Mouse (Mus musculus) right cerebral cortex, postnatal 36 days (tissue): ENCODE measurements around the gene Rnf157.

Source experiments
- DNase-seq, 2 experiments: peaks; one replicate each; pipeline ENCODE4 v3.0.0; 2022; ENCODE audit warnings: low spot score in 2 of 2, mixed read lengths in 1 of 2

Rnf157 gene

GRCm38 (mm10) chr11:116412904-116413630 lies at the start of gene Rnf157:
Gene Rnf157 (minus strand): TSS chr11:116413032.
- peak; percentile 82 for DNase-seq

DNA sequence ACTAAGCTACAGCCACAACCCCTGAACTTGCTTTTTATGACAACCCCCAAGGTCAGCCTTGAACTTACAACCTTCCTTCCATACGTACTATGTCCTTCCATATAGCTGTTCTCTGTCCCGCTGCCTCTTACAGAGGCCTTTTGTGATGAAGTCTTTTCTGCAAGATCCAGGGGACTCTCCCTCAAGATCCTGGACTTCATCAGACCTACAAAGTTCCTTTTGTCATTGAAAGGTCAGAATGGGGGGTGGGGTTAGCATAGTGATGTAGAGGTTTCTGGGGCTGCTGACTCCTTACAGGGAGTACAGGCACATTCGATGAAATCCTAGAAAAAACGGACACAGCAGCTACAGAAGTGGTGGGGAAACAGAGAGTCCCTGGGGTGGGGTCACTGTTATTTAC lies 47.0 kb upstream of the Rnf157 start:
- DNase-seq, result no peak

DNA sequence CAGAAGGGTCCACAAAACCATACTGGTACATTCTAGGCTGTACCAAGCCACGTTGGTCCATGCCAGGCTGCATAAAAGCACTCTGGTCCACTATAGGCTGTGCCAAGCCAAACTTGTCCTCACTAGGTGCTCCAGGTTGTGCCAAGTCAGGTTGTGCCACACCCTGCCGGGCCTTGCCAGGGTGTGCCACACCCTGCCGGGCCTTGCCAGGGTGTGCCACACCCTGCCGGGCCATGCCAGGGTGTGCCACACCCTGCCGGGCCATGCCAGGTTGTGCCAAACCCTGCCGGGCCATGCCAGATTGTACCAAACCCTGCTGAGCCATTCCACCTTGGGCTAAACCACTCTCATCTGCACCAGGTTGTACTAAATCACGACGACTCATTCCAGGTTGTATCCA lies 43.4 kb upstream of the Rnf157 start:
- no peak for DNase-seq

- no peak for DNase-seq
Measured at GRCm38 (mm10) chr11:116453889-116454288, 41.1 kb upstream of the Rnf157 start.

DNA sequence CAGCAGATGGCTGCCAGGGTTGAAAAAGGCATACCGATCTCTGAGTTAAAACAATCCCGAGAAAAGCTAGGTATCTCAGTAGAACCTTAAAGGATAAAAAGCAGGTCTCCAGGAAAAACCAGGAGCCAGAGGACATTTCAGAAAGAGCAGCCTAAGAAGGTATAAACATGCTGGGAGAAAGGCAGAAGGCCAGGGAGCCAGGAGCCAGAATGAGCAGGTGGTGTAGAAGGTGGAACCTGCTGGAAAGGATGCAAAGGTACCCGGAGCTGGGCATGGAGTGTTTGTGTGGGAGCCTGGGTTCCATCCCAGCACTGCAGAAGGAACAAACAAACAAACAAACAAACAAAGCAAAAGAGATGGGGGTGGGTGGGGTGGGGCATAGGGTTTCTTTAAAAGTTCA lies 36.5 kb upstream of the Rnf157 start:
- no peak for DNase-seq

GRCm38 (mm10) chr11:116447822-116448221 lies 35.0 kb upstream of the Rnf157 start:
- no peak for DNase-seq

DNA sequence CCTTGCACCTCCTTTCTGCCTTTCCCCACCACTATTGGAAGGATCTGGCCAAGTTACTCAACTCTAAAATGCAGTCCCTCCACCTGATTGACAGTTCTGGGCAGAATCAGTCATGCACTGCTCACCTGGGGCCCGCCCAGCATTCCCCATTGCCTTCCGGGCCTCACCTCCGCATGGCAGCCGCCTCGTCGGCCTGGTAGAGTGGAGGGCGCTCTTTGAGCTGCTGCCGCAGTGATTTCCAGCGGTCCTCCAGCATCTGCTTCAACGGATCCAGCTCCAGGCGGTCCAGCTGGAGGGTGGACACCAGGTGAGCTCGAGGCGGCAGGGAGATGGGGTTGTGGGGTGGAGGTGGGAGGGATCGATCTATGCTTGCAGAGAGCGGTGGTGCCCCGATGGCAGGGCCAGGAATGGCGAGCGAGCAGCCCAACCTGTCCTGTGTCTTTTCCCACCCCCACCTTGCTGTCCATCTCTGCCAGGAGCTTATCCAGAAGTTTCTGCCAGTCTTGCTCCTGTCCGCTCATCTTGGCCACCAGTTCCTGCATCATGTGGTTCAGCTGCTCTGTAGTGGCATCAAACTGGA lies 33.6 kb upstream of the Rnf157 start:
- no peak for DNase-seq

DNA sequence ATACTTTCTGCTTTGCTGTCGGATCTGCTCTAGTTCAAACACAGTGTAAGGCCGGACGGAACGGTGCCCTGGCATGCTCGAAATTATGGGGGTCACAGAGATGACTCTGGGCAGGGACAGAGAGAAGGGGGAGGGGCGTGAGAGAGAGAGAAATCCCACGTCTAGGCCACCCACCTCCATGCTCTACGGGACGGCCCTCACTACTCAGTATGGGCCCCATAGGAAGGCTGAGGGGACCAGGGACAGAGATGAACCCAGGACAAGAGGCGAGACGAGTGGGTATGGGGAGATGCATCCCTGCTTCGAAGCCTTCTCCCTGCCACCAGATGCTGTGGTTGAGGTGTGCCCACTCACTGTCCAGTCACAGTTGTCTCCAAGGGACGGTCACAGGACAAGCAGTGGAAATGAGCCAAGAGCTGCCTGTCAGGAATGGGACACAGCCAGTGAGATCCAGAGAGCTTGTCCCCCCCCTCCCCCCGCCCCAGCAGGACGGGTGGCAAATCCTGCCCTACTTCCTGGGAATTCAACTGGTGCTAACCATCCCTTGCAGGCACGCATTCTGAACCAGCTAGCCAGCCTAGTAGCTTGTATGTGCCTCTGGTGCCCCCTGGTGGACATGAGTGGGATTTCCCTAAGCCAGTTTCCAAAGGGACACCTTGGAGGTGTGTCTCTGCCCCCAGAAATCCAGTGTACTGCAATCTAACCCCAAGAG lies 32.9 kb upstream of the Rnf157 start:
- DNase-seq, result peak; percentile 84 to 86

DNA sequence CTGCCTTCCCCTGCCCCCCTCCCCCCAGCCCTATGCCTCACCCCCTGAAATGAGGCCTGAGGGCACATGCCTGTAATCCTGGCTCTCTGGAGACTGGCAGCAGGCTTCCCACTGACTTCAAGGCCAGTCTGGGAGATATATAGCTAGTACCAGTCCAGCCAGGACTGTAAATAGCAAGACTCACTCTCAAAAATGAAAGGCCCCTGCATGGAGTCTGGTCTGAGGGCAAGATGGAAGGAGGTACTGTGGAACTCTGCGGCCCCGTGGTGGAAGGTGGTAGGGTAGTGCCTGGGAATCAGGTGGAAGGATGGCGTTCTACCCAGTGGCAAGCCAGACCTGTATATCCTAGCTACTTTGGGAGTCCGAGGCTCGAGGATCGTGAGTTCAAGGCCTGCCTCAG lies 31.1 kb upstream of the Rnf157 start:
- DNase-seq, result no peak

DNA sequence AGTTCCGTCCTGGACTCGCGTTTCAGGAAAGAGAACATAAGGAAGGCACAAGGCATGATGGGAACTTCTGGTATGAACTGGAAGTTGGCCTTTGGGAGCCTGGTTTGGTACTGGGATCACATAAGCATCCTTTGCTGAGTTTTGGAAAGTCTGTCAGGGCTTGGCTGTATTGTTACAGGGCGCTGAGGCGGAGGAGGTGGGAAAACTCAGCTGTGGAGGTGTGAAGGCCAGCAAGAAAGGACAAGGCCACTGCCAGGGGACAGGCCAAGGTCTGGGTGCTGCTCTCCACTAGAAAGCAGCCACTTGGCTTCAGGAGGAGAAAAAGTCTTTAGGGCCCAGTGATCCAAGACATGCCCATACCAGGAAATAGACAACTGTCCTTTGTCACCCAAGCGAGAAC lies 30.5 kb upstream of the Rnf157 start:
- no peak for DNase-seq

- no peak for DNase-seq
Measured at GRCm38 (mm10) chr11:116442867-116443177, 30.0 kb upstream of the Rnf157 start.

DNA sequence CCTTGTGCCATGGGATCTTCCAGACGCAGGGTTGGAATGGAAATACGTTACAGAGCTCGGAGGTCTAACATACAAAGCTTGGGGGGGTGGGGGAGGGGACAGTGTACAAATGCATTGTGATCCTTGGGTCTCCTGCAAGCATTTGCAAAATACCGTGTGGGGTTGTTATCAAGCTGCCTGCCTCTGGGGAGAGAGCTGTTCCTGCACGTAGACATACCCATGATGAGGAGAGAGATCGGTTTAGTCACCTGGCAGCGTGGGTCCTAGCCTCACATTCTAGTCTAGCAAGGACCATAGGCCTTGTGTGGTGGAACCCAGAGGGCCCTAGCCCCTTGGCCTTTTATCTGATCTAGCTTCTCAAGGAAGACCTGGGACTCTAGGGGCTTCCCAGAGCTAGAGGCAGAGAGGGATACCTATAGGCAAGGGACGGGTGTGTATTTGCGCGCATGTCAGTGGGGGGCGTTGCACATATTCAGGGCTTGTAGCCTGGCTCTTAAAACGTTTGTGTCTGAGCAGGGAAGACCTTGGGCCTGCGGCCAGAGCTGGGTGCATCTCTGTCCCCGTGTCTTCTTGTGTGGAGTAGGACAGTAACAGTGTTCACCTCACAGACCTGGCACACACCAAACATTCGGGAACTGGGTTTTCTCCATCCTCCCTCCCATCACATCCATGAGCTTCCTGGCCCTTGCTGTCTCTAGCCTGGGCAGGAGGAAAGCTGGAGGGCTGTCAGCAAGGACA lies 29.5 kb upstream of the Rnf157 start:
- DNase-seq, result no peak

- no peak for DNase-seq
Measured at GRCm38 (mm10) chr11:116440408-116441068, 27.7 kb upstream of the Rnf157 start.

DNA sequence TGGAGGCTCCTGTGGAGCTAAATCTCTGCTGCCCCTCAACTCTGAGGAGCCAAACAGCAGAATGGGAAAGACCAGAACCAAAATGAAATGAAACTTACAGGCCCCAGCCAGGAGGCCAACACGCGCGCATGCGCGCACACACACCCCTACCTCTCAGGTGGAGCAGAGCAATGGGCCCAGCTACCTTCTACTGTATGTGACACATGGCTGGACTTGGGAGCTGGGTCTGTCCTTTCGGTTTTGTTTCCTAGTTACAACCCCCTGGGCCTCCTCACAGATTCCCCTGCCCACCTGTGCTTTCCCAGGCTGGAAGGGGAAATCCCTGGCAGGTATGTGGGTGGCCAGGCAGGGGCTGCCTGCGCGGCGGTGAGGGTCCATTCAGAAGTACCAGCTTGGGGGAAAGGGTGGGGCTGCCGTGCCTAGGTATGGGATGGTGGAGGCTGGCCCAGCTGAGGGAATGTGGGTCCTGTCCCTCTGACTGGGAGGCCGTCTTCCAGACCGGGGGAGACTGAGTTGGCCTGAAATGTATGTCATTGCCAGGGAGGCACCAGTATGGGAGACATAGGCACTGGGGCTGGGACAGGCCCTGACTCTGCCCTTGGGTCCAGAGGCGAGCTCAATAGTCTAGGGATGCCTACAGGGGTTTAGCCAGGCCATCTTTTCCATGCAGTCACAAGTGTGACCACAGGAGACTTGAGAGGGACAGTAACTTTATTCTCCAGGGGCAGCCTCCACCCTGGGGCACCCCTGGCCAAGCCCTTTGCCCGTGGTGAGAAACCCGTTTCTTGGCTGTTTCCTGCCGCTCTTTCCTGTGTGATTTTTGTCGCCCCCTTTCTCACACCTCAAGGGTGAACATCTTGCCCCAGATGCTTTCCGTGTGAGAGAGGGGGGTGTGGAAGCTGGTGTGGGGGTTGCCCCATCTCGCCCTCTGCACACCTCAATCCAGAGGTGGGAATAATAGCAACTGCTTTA lies 26.7 kb upstream of the Rnf157 start:
- DNase-seq, result no peak

DNA sequence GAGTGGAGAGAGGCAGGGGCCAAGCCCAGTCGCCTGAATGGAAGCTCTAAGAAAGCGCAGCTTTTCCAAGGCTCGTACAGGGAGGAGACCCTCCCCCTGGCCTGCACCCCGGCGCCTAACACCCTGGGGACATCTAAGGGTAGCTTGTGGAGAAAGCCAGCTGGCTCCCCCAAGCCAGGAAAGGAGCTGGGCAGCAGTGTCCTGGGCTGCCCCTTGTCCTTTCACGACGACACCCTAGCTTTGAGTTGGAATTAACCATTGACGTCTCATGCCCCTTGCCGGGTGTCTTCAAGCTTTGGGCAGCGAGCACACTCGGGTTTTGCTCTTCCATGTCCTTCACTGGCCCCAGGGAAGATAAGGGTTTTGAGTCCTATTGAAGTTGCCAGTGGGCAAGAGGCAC lies 24.7 kb upstream of the Rnf157 start:
- no peak for DNase-seq

GRCm38 (mm10) chr11:116436725-116437331 lies 24.0 kb upstream of the Rnf157 start:
- no peak for DNase-seq

GRCm38 (mm10) chr11:116435992-116436724 lies 23.3 kb upstream of the Rnf157 start:
- DNase-seq, result no peak

- DNase-seq, result no peak
Measured at GRCm38 (mm10) chr11:116434967-116435752, 22.3 kb upstream of the Rnf157 start.
